Mouse (Mus musculus) regulatory T cell (primary cell): ENCODE measurements around the gene Ddx23.

Experiments used
- in situ Hi-C: fragments of 300-600 bp; cut with MboI, MseI; formaldehyde crosslinking; loops from one replicate; pipeline ENCODE4 v1.15.1; 2025; ENCODE audit warnings: high pct_unique_total_duplicates

Gene Ddx23

DNA sequence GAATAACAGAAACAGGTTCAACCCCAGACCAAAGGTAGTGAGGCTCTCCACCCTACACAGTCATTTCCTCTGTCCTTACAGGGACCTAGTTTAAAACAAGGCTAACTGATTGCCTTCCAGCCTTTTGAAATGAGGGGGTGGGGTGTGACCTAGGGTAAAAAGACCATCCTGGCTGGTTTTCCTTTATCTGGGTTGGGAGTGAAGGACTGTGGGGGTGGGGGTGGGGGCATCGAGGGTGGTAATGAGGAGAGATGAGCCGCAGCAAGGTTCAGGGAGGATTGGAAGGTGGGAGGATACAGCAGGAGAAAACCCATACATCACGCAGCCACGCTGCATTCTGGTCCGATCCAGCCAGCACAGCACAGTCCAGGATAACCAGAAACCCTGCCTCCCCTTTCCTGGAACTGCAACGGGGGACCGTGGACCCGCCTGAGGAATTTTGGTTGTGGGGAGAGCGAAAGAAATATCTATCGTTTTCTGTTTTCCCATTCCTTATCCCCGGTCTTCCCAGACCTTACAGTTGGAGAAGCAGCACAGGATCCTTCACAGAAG is 12.4 kb upstream of the Ddx23 start:
- in situ Hi-C loops = loop anchor here (5.0 kb wide), 1 partner anchor 32 kb away; the partner anchor contains the start of gene Ccdc65

DNA sequence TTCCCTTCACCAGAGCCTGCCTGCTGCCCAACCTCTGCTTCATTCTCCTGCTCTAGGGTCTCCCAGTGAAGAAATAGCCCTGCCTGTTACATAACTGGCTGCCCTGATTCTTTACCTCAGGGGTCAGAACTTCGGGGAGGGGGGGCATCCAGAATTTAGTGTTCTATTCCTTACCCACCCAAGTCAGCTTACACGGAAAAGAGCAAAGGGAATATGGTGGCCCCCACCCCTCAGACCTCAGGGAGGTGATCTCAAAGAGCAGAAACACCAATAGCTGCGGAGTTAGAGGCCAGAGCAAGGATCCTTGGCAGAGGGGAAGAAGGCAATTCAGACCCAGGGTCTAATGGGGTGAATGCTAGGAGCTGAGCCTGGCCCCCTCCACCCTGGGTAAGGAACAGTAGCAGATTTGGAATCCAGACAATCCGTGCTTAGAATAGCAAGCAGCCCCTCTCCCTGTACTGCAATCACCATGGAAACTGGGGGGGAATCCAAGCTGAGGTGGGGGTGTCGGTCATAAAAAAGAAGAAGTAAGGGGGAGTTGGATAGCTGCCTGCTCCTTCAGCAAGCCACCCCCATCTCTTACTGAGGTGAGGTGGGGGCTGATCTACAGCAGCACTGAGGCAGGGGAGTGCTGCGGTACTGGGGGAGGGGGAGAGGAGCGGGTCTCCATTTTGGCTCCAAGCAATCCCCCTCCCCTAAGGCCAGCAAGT is 11.7 kb upstream of the Ddx23 start:
- in situ Hi-C loops = loop anchor here (5.0 kb wide), 1 partner anchor 33 kb away; the partner anchor contains the start of gene Ccdc65

GRCm38 (mm10) chr15:98673732-98674131 is 11.0 kb upstream of the Ddx23 start:
- in situ Hi-C loops = loop anchor here (5.0 kb wide), 1 partner anchor 34 kb away; the partner anchor contains the start of gene Ccdc65

DNA sequence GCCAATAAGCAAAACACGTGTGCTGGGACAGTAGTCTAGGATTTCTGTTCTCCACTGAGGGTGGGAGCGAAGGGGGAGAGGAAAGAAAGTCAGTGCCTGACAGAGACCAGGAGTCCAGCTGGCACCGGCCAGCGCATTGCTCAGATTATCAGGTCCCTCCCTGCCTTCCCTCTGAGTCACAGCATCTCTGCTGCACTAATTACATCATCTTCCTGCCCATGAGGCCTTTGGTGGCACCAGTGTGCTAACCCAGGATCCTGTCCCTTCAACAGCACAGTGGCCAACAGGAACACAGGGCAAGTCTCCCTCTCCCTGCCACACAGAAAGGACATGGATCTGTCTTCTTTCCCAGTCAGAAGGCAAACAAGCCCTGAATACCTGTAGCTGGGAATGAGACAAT is 9.9 kb upstream of the Ddx23 start:
- in situ Hi-C loops = loop anchor here (5.0 kb wide), 1 partner anchor 35 kb away; the partner anchor contains the start of gene Ccdc65

DNA sequence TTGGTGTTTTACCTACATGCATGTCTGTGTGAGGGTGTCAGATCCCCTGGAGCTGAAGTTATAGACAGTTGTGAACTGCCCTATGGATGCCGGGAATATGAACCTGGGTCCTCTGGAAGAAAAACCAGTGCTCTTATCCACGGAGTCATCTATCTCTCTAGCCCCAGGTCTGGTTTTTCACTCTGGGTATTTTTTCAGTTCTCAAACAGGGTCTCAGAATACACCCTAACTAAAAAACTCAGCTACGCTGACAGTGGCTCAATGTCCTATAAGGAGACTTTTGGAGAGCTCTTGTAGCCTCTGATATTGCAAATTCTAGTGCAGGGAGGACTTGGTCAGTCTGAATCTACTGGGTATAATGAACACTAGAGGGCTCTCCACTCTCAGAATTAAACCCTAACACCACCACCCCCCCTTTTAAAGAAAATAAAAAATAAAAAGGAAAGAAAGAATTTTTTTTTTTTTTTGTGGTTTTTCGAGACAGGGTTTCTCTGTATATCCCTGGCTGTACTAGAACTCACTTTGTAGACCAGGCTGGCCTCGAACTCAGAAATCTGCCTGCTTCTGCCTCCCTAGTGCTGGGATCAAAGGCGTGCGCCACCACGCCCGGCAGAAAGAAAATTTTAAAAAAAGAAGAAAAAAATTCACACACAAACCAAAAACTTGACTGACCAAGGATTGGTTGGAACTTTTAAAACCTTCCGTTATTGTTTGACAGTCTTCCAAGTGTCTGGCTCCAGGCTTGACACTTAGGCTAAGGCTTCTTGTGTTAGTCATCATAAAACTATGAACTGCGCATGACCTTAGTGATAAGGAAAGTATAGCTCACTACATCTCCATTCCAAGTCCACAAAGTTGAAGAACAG is 1.6 kb upstream of the Ddx23 start:
- in situ Hi-C loops = no loop called here

DNA sequence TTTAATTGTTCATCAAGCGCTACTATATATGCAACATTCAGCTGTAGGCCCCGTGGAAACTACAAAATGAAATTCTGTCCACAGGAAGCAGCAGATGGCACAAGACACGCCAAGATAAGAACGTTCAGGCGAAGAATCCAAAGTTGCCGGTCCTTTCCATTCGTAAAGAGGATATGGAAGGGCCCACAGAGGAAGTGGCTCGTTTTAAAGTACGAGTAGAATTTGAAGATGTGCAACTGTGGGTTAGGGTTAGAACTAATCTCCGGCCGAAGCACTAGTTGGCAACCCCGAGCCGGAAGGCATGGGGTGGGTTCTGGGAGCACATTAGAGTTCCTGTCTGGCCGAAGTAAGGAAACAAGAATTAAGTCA is 512 bp downstream of the Ddx23 start:
- in situ Hi-C loops = no loop called here

DNA sequence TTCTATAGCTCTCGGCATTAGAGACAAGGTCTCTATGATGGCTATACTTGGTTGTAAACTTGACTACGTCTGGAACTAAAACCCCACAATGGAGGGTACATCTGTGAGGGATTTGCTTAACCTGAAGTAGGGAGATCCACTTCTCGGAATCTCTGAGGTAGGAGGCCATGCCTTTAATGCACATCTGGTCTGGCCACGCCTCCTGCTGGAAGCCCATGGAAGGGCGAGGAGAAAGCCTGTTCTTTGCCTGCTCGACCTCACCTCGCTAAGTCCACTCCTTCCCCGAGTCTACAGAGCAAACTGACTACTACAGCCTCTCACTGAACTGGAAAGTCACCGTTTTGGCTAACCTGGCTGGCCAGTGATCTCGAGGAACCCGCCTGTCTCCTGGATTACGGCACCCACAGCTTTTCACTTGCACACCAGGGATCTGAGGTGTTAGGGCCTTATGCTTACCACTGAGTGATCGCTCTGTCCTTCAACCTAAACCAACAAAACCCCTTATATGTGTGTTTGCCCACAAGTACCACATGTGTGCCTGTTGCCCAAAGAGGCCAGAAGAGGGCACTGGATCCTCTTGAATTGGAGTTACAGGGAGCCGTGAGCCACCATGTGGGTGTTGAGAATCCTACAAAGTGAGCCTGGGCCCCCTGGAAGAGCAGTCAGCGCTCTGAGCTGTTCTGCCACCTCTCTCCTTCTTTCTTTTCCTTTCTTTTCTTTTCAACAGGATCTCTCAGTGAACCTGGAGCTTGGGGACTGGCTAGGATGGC is 5.5 kb downstream of the Ddx23 start:
- in situ Hi-C loops = no loop called here

GRCm38 (mm10) chr15:98652174-98652573 is 10.5 kb downstream of the Ddx23 start:
- in situ Hi-C loops = loop anchor here (5.0 kb wide), 1 partner anchor 40 kb away; no protein-coding TSS in a partner anchor

DNA sequence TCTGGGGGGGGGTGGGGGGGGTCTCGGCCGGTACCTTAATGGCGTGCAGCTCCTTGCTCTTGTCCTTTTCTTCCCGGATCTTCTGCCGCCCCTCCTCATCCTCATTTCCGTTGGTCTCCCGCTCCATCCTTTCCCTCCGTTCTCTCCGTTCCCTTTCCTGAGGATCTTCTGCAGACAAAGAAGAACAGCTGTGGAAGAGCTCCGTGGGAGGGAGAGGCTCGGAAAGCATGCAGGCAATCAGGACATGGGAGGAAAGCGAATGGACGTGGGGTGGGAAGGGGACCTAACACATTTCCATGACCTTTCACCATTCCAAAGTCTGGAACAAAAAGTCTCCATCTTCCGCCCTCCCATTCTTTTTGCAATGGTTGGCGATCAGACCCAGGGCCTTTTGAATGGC is 11.3 kb downstream of the Ddx23 start:
- in situ Hi-C loops = loop anchor here (5.0 kb wide), 1 partner anchor 41 kb away; no protein-coding TSS in a partner anchor

DNA sequence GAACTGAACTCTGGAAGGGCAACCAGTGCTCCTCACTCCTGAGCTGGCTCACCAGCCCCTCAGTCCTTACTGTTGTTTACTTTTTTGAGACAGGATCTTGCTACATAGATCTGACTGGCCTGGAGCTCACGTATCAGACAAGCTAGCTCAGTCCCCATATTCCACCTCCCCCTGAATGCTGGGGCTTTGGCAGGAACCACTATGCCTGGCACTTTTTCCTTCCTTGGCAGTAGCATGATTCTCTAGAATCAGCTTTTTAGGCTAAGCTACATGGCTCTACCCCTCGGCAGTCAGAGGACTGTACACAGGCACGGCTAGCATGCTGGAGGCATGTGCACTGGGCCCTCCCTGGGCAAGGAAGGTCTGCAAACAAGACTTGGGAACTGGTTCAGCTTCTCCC is 14.6 kb downstream of the Ddx23 start:
- in situ Hi-C loops = no loop called here

DNA sequence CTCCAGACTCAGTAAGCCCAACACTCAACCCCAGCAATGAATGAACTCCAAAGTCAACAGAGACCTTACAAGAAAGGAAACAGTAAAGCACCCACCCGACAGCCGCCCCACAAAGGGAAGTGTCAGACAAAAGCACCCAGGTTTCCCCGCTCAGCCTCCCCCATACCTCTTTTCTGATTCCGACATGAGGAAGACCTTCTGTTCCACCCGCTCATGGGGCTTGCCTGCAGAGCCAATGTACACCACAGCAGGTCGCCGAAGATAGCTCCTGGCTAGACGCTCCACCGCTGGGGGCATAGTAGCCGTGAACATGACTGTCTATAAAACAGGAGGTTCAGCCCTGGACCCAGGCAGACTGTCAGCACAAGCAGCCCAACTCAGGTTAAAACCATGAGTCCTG is 15.4 kb downstream of the Ddx23 start:
- in situ Hi-C loops = no loop called here

GRCm38 (mm10) chr15:98646737-98647136 is 16.0 kb downstream of the Ddx23 start:
- in situ Hi-C loops = no loop called here

DNA sequence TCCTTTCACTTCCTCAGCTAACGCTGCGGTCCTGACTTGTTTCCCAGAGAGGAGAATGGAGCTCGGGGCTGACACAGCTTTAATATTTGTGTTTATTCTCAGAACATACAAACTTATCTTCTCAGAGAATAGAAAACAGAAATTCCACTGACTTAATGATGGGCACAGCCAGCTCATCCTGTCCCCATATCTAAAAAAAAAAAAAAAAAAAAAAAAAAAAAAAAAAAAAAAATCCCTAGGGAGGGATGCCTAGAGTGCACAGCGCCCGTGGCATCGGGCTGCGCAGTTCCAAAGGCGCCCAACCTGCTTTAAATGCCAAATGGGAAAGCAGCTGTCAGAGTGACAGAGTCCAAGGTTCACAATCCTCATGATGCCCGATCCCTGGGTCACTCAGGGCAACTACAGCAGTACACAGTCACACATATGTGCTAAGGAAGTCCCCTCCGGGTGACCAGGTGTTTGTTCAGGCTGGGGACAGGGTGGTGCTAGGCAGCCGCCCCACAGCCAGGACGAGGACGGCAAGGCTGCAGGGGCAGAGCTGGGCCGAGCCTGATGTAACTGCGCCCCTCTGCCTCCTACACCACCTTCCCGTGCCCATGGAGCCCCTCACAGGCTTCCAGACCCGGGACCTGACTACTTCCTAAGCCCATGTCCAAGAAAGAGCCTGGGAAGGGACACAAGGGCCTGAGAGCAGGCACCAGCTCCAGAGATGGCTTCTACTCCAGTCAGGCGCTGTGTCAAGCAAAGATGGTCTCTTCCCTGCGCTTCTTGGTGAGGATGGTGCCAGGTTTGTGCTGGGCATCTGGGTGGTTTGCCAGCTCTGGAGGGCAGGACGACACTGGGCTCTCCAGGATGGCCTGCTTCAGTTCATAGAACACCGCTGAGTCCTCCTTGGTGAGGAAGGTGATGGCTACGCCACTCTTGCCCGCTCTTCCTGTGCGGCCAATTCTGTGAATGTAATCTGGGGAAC is 17.4 kb downstream of the Ddx23 start:
- in situ Hi-C loops = no loop called here

DNA sequence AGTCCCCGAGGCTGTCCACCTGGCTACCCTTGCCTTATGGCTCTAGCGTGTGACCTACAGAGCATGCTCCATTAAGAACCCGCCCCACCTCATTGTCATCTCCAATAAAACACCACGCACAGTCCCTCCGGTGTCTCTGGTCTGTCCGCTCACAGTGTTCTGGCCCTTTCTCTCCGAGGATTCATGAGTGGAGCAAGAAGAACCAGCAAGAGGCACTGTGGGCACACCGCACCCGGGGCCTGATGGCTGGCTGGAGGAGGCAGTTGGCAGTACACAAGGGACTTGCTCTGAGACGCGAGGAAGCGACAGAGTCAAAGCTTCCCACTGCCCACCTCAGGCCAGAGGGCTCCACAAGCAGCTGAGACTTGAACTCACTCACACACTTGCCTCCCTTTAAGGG is 18.3 kb downstream of the Ddx23 start:
- in situ Hi-C loops = no loop called here

DNA sequence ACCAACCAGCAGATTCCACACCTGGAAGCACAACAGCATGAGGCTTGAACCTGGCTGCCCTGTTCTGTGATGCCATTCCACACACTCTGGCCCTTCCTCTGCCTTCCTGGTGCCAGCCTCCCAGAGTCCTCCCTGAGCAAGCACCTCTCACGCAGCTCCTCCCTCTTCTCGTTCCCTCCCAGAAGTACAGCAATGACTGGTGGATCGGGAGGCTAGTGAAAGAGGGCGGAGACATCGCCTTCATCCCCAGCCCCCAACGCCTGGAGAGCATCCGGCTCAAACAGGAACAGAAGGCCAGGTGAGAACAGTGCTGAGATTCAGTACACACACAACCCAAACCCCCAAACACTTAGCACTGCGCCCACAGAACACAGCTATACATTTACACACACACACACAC is 22.5 kb downstream of the Ddx23 start:
- in situ Hi-C loops = no loop called here

- in situ Hi-C loops = no loop called here
These were observed 25.5 kb downstream of the Ddx23 start for GRCm38 (mm10) chr15:98637155-98637554.

GRCm38 (mm10) chr15:98636517-98636916 is 26.2 kb downstream of the Ddx23 start:
- in situ Hi-C loops = no loop called here

DNA sequence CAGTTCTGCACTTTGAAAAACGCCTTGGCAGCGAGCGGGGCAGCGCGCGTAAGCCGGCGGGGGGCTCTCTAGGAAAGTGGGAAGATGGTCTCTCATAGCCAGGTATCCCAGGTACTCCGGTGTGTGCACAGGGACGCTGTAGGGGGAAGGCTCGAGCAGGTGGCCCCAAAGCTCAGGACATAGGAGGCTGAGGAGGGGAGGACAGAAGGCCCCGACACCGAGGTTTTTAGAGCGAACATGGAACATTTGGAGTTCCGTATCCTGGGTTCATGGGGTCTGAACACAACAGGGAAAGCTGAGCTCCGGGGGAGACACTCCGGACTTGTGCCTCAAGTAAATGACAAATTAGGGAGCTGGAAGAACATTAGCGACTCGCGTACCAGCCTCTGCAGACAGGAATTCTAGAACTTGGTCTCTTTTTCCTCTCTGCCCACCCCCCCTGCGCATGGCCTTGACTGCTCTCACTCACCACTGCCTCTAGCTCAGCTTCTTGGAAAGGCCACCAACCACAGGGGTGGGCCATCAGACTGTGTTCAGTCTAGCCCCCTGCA is 27.3 kb downstream of the Ddx23 start:
- in situ Hi-C loops = no loop called here

DNA sequence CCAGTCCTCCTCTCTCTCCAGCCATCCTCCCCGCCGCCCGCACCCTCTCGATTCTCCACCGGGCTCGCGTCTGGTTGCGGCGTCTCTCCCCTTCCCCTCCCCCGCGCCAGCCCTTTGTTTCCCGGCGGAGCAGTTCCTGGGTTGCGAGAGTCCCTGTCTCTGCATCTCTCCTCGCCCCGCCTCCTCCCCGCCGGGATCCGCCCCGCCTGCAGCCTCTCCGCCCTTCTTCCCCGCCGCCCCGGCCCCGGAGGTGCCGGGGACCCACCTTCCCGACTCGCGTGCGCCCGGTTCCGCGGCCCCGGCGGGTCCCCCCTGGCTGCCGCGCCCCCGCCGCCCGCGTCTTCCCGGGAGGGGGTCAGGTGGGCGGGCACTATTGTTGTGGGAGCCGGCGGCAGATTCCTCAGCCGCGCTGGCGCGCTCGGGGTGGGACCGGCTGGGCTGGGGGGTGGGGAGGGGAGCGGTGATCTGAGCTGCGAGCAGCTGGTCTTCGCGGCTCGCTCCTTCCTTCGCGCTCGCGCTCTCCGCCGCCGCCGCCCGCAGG is 28.1 kb downstream of the Ddx23 start:
- in situ Hi-C loops = loop anchor here (5.0 kb wide), 1 partner anchor 122 kb away; no protein-coding TSS in a partner anchor
